ENCODE assay signal across 8 mouse cellular contexts in genomic region chr1:79450343-79451021, GRCm38 (mm10). TPM values are rescaled to one million over a fixed set of nuclear protein-coding genes. Genes with fewer than 3 reads are reported as not detected.
DNase-seq lines count a peak whose midpoint lies in the region; ATAC-seq and TF ChIP-seq lines count a peak whose summit lies in the region.

No protein-coding gene starts in this region.

- DNase-seq in kidney, postnatal 0 days (ENCODE audit: low spot score): no peak
- no peak for DNase-seq in kidney, postnatal 4 days
- DNase-seq in layer of hippocampus, postnatal 25 days (ENCODE audit: extremely low spot score in 1 of 2, low spot score in 1 of 2): peak; percentile 17 to 20
- no peak for DNase-seq in thymus, adult 18-20 months
- no peak for DNase-seq in c-Kit-positive CD71-positive TER-119-positive erythroid progenitor cells, embryonic 14.5 days (ENCODE audit: low spot score)
- DNase-seq in lung, postnatal 0 days (ENCODE audit: low spot score): no peak

- H3K9me3 ChIP-seq in kidney, postnatal 0 days (replicated peaks; ENCODE audit: low read length): no peaks in the 10 kb centered on the region
- H3K9me3 ChIP-seq in embryonic facial prominence, embryonic 15.5 days (replicated peaks): no peaks in the 10 kb centered on the region
- no peaks in the 10 kb centered on the region for H3K9me3 ChIP-seq in lung, postnatal 0 days (ENCODE audit: low read length)

- TF ChIP-seq EP300 in lung, postnatal 0 days (IDR thresholded peaks at IDR 0.05): no peak

- no peak for ATAC-seq in kidney, postnatal 0 days (replicated peaks; ENCODE audit: low FRiP score, low read depth)
- ATAC-seq in embryonic facial prominence, embryonic 15.5 days (ENCODE audit: insufficient number of reproducible peaks, low FRiP score, low TSS enrichment, low read depth): no peak
- no peak for ATAC-seq in lung, postnatal 0 days

- no peak for TF ChIP-seq POLR2A in olfactory bulb, adult 2 months (IDR thresholded peaks at IDR 0.05; ENCODE audit: insufficient read depth, low read depth, low read length)

- H3K27ac ChIP-seq in kidney, postnatal 0 days: no peak overlapping the region
- no peak overlapping the region for H3K27ac ChIP-seq in embryonic facial prominence, embryonic 15.5 days (replicated peaks)
- H3K27ac ChIP-seq in olfactory bulb, adult 2 months (ENCODE audit: insufficient read depth, low read depth, low read length): peak overlapping the region; percentile 76
- no peak overlapping the region for H3K27ac ChIP-seq in lung, postnatal 0 days (ENCODE audit: low read length)

- 0 out of 2 replicates have a peak overlapping the region, but pooled peaks have one; percentile 27 for H3K4me2 ChIP-seq in kidney, postnatal 0 days (ENCODE audit: low read length)
- H3K4me2 ChIP-seq in embryonic facial prominence, embryonic 15.5 days (replicated peaks): peak overlapping the region; percentile 41
- no peak overlapping the region for H3K4me2 ChIP-seq in lung, postnatal 0 days (replicated peaks; ENCODE audit: low read depth, low read length)

- WGBS in kidney, postnatal 0 days: 20% methylated on average over 20 of the region's 20 CpGs
- 16% methylated on average over 20 of the region's 20 CpGs for WGBS in embryonic facial prominence, embryonic 15.5 days
- 7% methylated on average over 20 of the region's 20 CpGs for WGBS in olfactory bulb, adult 2 months
- 29% methylated on average over 20 of the region's 20 CpGs for WGBS in lung, postnatal 0 days

- H3K36me3 ChIP-seq in kidney, postnatal 0 days (ENCODE audit: insufficient read depth, low read length): no peaks in the 10 kb centered on the region
- no peaks in the 10 kb centered on the region for H3K36me3 ChIP-seq in embryonic facial prominence, embryonic 15.5 days
- no peaks in the 10 kb centered on the region for H3K36me3 ChIP-seq in lung, postnatal 0 days (ENCODE audit: insufficient read depth, low read length)

- H3K4me1 ChIP-seq in kidney, postnatal 0 days (replicated peaks; ENCODE audit: insufficient read depth, low read length): no peaks in the 10 kb centered on the region
- peaks cover 9% of the 10 kb centered on the region; the same call in 1 of the 2 replicates for H3K4me1 ChIP-seq in embryonic facial prominence, embryonic 15.5 days
- H3K4me1 ChIP-seq in olfactory bulb, adult 2 months (ENCODE audit: control insufficient read depth, insufficient read depth, low read length): peaks cover 5% of the 10 kb centered on the region
- H3K4me1 ChIP-seq in lung, postnatal 0 days (ENCODE audit: insufficient read depth, low read depth, low read length): no peaks in the 10 kb centered on the region

- no peak overlapping the region for H3K9ac ChIP-seq in kidney, postnatal 0 days (ENCODE audit: low read depth, low read length)
- H3K9ac ChIP-seq in embryonic facial prominence, embryonic 15.5 days: no peak overlapping the region
- H3K9ac ChIP-seq in lung, postnatal 0 days (replicated peaks; ENCODE audit: low read depth): no peak overlapping the region

- no peaks in the 10 kb centered on the region for H3K27me3 ChIP-seq in kidney, postnatal 0 days (ENCODE audit: insufficient read depth, low read length)
- peaks cover 8% of the 10 kb centered on the region for H3K27me3 ChIP-seq in embryonic facial prominence, embryonic 15.5 days
- H3K27me3 ChIP-seq in lung, postnatal 0 days (replicated peaks; ENCODE audit: insufficient read depth, low read length): no peaks in the 10 kb centered on the region

- no peak for TF ChIP-seq CTCF in kidney, postnatal 0 days (IDR thresholded peaks at IDR 0.05; ENCODE audit: low read depth)
- no peak for TF ChIP-seq CTCF in olfactory bulb, adult 2 months (IDR thresholded peaks at IDR 0.05; ENCODE audit: insufficient read depth, low read depth, low read length)
- TF ChIP-seq CTCF in lung, postnatal 0 days (IDR thresholded peaks at IDR 0.05): no peak

- H3K4me3 ChIP-seq in kidney, postnatal 0 days (replicated peaks; ENCODE audit: low read depth, low read length): no peak overlapping the region
- H3K4me3 ChIP-seq in embryonic facial prominence, embryonic 15.5 days (replicated peaks): peak overlapping the region; percentile 18
- H3K4me3 ChIP-seq in olfactory bulb, adult 2 months (ENCODE audit: insufficient read depth, low read depth, low read length): peak overlapping the region; percentile 34
- H3K4me3 ChIP-seq in lung, postnatal 0 days (ENCODE audit: low read depth, low read length): no peak overlapping the region

RNA-seq across cellular contexts. Expression of gene Scg2, which starts 10.6 kb away (rescaled TPM):
- 0.09 and 0.17 TPM in 2 replicates for polyA plus RNA-seq in kidney, postnatal 0 days (2015; fragmentation: Nextera tagmentation; extraction: Ambion mirVana)
- 3.2 and 4.1 TPM in 2 replicates for polyA plus RNA-seq in embryonic facial prominence, embryonic 15.5 days (2015; fragmentation: Nextera tagmentation; extraction: Ambion mirVana)
- total RNA-seq in layer of hippocampus, postnatal 25 days (2021): 100 to 1,000 TPM; 169 to 190 TPM
- 264 TPM in 1 of 2 replicates, not detected in the other for polyA plus RNA-seq in olfactory bulb, adult 2 months (2012; ENCODE audit: insufficient read depth, insufficient read length, low replicate concordance, missing spikeins)
- polyA plus RNA-seq in lung, postnatal 0 days (2015; fragmentation: Nextera tagmentation; extraction: Ambion mirVana): 0.55 and 0.88 TPM in 2 replicates

Comparison
In these comparisons a context has a peak if more than half of its experiments do, and no peak if none do; other contexts are left out.
1. DNase-seq: peak in layer of hippocampus, postnatal 25 days (2 of 2); none in kidney, postnatal 0 days (single experiment), kidney, postnatal 4 days (0 of 2), thymus, adult 18-20 months (0 of 2), c-Kit-positive CD71-positive TER-119-positive erythroid progenitor cells, embryonic 14.5 days (single experiment) and lung, postnatal 0 days (single experiment).
2. H3K4me3 ChIP-seq: peak in embryonic facial prominence, embryonic 15.5 days (single experiment) and olfactory bulb, adult 2 months (single experiment); none in kidney, postnatal 0 days (single experiment) and lung, postnatal 0 days (single experiment).
3. RNA of gene Scg2, which starts 10.6 kb away (polyA plus RNA-seq): 264 TPM in olfactory bulb, adult 2 months; 3.2 to 4.1 TPM in embryonic facial prominence, embryonic 15.5 days, 0.55 to 0.88 TPM in lung, postnatal 0 days and 0.09 to 0.17 TPM in kidney, postnatal 0 days; every median in the first group is over 10 times any median in the second.